Mouse (Mus musculus): ENCODE results near the gene Rnf113a2.

DNA sequence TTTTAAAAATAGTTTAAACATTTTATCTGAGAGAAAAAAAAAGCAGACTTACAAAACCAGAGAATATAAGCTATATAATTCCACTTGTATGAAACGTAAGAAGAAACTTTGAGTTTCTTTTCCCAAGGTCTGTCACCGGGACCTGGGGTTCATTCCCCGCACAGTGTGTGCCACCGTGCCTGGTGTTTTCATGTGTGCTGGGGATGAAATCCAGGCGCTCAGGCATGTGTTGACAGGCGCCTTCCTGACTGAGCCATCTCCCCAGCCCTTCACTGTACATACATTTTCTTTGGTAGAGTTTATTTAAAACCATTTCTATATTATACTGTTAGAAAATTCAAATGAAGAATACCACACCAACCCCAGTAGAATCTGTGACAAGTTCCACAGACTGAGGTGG is 26.7 kb upstream of the Rnf113a2 start:
- TF ChIP-seq CTCF (IDR thresholded peaks at IDR 0.05; ENCODE audit: control insufficient read depth, insufficient read depth, insufficient read length) (no peak), MYOG (IDR thresholded peaks at IDR 0.05; ENCODE audit: control insufficient read depth, extremely low read depth, insufficient read length) (no peak), CEBPB (IDR thresholded peaks at IDR 0.05; ENCODE audit: low read depth) (no peak), MYOD1 (IDR thresholded peaks at IDR 0.05; ENCODE audit: control insufficient read depth, insufficient read length, low read depth) (no peak), USF1 (IDR thresholded peaks at IDR 0.05; ENCODE audit: low read depth) (no peak), FOSL1 (IDR thresholded peaks at IDR 0.05; ENCODE audit: insufficient read depth, low read length, poor library complexity, severe bottlenecking) (no peak)
